Mouse (Mus musculus): Measurements from ENCODE around the gene Traf3ip2. TPM values are rescaled to one million over a fixed set of nuclear protein-coding genes. Genes with fewer than 3 reads are reported as not detected.

The Traf3ip2 gene
- polyA plus RNA-seq, 1 experiment from 2014 or later = 14.8 TPM

DNA sequence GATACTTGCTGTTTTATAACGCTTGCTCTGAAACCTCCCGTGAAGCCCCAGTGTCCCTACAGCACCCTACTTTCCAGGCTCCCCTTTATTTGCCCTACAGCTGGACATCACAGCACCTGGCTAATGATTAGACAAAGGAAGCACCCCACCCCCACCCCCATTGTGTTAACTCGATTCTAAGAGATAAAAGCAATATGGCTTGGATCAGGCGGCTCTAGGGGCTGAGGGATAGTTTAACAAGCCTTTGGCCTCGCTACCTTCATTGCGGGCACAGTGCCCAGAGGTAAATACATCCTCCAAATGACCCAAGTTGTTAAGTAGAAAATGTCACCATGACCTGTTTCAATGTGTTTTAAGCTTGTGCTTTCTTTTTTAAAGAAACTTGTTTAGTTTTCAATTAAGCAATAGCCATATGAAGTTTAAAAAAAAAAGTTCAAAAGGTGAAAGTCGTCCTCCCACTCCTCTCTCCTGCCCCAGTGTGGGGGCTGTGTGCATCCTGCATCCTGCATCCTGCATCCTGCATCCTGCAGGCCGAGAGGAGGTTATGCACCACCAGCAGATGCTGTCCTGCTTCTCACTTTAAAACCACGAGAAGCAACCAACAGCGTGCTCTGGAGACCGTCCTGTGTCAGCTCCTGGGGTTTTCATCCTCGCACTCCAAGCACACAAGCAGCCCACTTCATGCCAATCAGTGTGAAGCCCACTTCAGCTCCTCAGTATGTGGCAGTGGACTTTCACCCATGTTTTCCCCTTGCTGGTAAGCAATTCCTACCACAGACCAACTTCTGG lies 12.3 kb downstream of the Traf3ip2 start:
- WGBS = 56% methylated on average over 12 of the region's 12 CpGs
- H3K36me3 ChIP-seq (replicated peaks) = peaks cover 14% of the 10 kb centered on the region; the same call in 1 of the 2 replicates
- peak; percentile 8 for DNase-seq (ENCODE audit: low spot score)
- H3K27me3 ChIP-seq (replicated peaks; ENCODE audit: low read depth, poor library complexity, severe bottlenecking) = no peaks in the 10 kb centered on the region
- peaks cover 46% of the 10 kb centered on the region for H3K4me1 ChIP-seq
- peak overlapping the region; percentile 60 for H3K27ac ChIP-seq (replicated peaks)
- no peak overlapping the region for H3K4me3 ChIP-seq
- H3K9me3 ChIP-seq = no peaks in the 10 kb centered on the region

DNA sequence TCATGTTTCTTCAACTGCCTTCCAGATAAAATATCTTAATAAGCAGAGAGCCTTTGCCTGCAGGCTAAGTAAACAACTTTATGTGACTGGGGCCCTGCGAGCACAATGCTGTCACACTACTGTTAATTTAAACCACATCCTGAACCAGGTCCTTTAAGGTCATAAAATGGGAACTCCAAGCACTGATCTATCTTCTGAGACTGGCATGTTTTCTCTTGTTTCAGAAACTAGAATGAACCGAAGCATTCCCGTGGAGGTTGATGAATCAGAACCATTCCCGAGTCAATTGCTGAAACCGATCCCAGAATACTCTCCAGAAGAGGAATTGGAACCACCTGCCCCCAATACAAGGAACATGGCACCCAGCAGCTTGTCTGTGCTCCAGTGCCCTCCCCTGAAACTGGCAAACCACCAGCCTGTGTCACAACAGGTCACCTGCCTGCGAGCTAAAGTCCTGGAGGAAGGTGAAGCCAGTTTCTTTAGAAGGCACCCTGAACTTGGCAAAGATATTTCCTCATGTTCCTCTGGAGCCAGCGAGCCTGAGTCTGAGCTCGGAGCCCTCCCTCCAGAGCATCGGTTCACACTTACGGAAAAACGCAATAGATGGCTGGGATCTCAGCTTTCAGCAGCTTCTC lies 13.0 kb downstream of the Traf3ip2 start:
- Histone ChIP-seq H3K4me3 (no peak overlapping the region), H3K4me1 (peaks cover 53% of the 10 kb centered on the region), H3K36me3 (replicated peaks) (peaks cover 14% of the 10 kb centered on the region; the same call in 1 of the 2 replicates), H3K27ac (replicated peaks) (peak overlapping the region; percentile 60; the same call in 1 of the 2 replicates), H3K27me3 (replicated peaks; ENCODE audit: low read depth, poor library complexity, severe bottlenecking) (no peaks in the 10 kb centered on the region), H3K9me3 (no peaks in the 10 kb centered on the region)
- 60% methylated on average over 11 of the region's 11 CpGs for WGBS
- peak; percentile 11 for DNase-seq (ENCODE audit: low spot score)

- peak; percentile 8 for DNase-seq (ENCODE audit: low spot score)
- no peak overlapping the region for H3K4me3 ChIP-seq
- WGBS = 87% methylated on average over 12 of the region's 12 CpGs
- peaks cover 11% of the 10 kb centered on the region; the same call in 1 of the 2 replicates for H3K36me3 ChIP-seq (replicated peaks)
- H3K27ac ChIP-seq (replicated peaks) = peak overlapping the region; percentile 60; the same call in 1 of the 2 replicates
- no peaks in the 10 kb centered on the region for H3K9me3 ChIP-seq
- H3K4me1 ChIP-seq = peaks cover 59% of the 10 kb centered on the region
- no peaks in the 10 kb centered on the region for H3K27me3 ChIP-seq (replicated peaks; ENCODE audit: low read depth, poor library complexity, severe bottlenecking)
These were observed 13.6 kb downstream of the Traf3ip2 start for GRCm38 (mm10) chr10:39626376-39626775.

GRCm38 (mm10) chr10:39628799-39629517 lies 16.2 kb downstream of the Traf3ip2 start:
- 40% methylated on average over 10 of the region's 10 CpGs for WGBS
- H3K4me1 ChIP-seq = peaks cover 81% of the 10 kb centered on the region

GRCm38 (mm10) chr10:39629746-39630552 lies 17.2 kb downstream of the Traf3ip2 start:
- Histone ChIP-seq H3K9me3 (no peaks in the 10 kb centered on the region), H3K36me3 (replicated peaks) (peaks cover 7% of the 10 kb centered on the region), H3K27ac (replicated peaks) (peak overlapping the region; percentile 15), H3K4me1 (peaks cover 76% of the 10 kb centered on the region), H3K4me3 (no peak overlapping the region), H3K27me3 (replicated peaks; ENCODE audit: low read depth, poor library complexity, severe bottlenecking) (no peaks in the 10 kb centered on the region)
- WGBS = 67% methylated on average over 18 of the region's 18 CpGs
- no peak for DNase-seq (ENCODE audit: low spot score)

More at GRCm38 (mm10) chr10:39628799-39629517, 16.2 kb downstream of the Traf3ip2 start:
- H3K9me3 ChIP-seq = no peaks in the 10 kb centered on the region
- DNase-seq (ENCODE audit: low spot score) = peak; percentile 10
- H3K36me3 ChIP-seq (replicated peaks) = no peaks in the 10 kb centered on the region
- H3K27me3 ChIP-seq (replicated peaks; ENCODE audit: low read depth, poor library complexity, severe bottlenecking) = no peaks in the 10 kb centered on the region
- H3K27ac ChIP-seq (replicated peaks) = peak overlapping the region; percentile 48; the same call in 1 of the 2 replicates
- no peak overlapping the region for H3K4me3 ChIP-seq

GRCm38 (mm10) chr10:39630811-39631210 lies 18.1 kb downstream of the Traf3ip2 start:
- DNase-seq (ENCODE audit: low spot score) = no peak
- no peak overlapping the region for H3K4me3 ChIP-seq
- 45% methylated on average over 6 of the region's 6 CpGs for WGBS
- no peaks in the 10 kb centered on the region for H3K9me3 ChIP-seq
- peak overlapping the region; percentile 60; the same call in 1 of the 2 replicates for H3K27ac ChIP-seq (replicated peaks)
- H3K4me1 ChIP-seq = peaks cover 67% of the 10 kb centered on the region
- peaks cover 15% of the 10 kb centered on the region for H3K36me3 ChIP-seq (replicated peaks)
- no peaks in the 10 kb centered on the region for H3K27me3 ChIP-seq (replicated peaks; ENCODE audit: low read depth, poor library complexity, severe bottlenecking)

DNA sequence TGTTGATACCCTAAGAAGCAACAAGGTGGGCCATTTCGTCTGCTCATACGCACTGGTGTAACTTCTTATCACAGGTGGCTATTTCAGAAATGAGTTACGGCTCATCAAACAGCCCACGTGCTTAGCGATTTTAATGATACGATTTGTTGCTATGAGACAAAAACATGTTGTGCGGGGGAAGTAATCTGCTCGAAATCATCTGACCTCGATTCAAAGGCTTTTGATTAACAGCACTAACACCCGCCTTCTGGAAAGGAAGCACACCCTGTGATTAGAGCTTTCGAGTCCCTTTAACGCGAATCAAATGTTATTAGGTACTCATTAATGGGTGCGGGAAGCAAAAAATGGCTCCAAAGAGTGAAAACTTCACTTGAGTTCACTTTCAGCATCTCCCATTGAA lies 18.9 kb downstream of the Traf3ip2 start:
- no peaks in the 10 kb centered on the region for H3K9me3 ChIP-seq
- H3K4me1 ChIP-seq = peaks cover 59% of the 10 kb centered on the region
- no peak overlapping the region for H3K27ac ChIP-seq (replicated peaks)
- no peaks in the 10 kb centered on the region for H3K27me3 ChIP-seq (replicated peaks; ENCODE audit: low read depth, poor library complexity, severe bottlenecking)
- no peak overlapping the region for H3K4me3 ChIP-seq
- H3K36me3 ChIP-seq (replicated peaks) = peaks cover 17% of the 10 kb centered on the region
- 81% methylated on average over 14 of the region's 14 CpGs for WGBS
- DNase-seq (ENCODE audit: low spot score) = no peak

DNA sequence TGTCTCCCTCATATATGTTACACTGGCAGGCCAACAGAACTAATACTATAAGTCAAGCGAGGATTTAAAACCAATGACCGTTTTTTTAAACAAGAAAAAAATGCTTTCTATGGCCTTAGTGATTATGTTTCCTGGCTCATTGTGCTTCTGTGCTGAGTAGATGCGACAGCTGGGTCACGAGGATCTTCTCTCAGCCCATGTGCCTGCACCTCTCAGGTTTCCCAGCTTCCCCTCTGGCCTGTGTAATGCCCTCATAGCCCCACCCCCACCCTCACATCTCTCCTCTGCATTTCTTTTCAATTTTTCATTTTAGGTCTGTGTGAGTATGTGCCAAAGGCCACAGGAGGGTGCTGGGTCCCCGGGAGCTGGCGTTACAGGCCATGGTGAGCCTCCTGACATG lies 20.6 kb downstream of the Traf3ip2 start:
- Histone ChIP-seq H3K27ac (replicated peaks) (peak overlapping the region; percentile 67), H3K36me3 (replicated peaks) (peaks cover 26% of the 10 kb centered on the region), H3K27me3 (replicated peaks; ENCODE audit: low read depth, poor library complexity, severe bottlenecking) (no peaks in the 10 kb centered on the region), H3K9me3 (no peaks in the 10 kb centered on the region), H3K4me3 (no peak overlapping the region), H3K4me1 (peaks cover 70% of the 10 kb centered on the region)
- DNase-seq (ENCODE audit: low spot score) = peak; percentile 52
- 57% methylated on average over 6 of the region's 6 CpGs for WGBS

GRCm38 (mm10) chr10:39634423-39635101 lies 21.8 kb downstream of the Traf3ip2 start:
- Histone ChIP-seq H3K4me3 (no peak overlapping the region), H3K4me1 (peaks cover 73% of the 10 kb centered on the region), H3K27ac (replicated peaks) (0 out of 2 replicates have a peak overlapping the region, but pooled peaks have one; percentile 37), H3K9me3 (no peaks in the 10 kb centered on the region), H3K36me3 (replicated peaks) (peaks cover 26% of the 10 kb centered on the region), H3K27me3 (replicated peaks; ENCODE audit: low read depth, poor library complexity, severe bottlenecking) (no peaks in the 10 kb centered on the region)
- no peak for DNase-seq (ENCODE audit: low spot score)
- 92% methylated on average over 13 of the region's 13 CpGs for WGBS

- Histone ChIP-seq H3K27ac (replicated peaks) (peak overlapping the region; percentile 84), H3K27me3 (replicated peaks; ENCODE audit: low read depth, poor library complexity, severe bottlenecking) (no peaks in the 10 kb centered on the region), H3K36me3 (replicated peaks) (peaks cover 32% of the 10 kb centered on the region), H3K9me3 (no peaks in the 10 kb centered on the region), H3K4me3 (peak overlapping the region; percentile 30), H3K4me1 (peaks cover 67% of the 10 kb centered on the region)
- WGBS = 22% methylated on average over 3 of the region's 3 CpGs
- DNase-seq (ENCODE audit: low spot score) = peak; percentile 71
These were observed 26.1 kb downstream of the Traf3ip2 start for GRCm38 (mm10) chr10:39638862-39639261.

DNA sequence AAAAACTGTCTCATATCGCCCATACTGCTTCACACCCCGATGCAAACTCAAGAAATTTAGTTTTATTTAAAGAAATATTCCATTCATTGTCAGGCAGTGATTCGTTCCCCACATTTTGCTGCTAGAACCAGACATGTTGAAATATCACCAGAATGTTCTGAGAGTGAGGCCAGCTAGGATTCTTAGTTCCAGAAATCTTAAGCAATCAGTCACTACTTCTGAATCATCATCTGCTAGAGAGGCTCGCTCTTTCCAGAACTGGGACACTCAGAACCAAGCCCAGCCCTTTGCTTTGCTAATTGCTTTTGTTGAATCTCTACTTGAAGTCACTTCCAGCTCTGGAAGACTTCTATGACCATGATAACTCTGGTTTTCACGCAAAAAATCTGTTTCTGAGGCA lies 27.0 kb downstream of the Traf3ip2 start:
- peak overlapping the region; percentile 84 for H3K27ac ChIP-seq (replicated peaks)
- no peaks in the 10 kb centered on the region for H3K27me3 ChIP-seq (replicated peaks; ENCODE audit: low read depth, poor library complexity, severe bottlenecking)

More for the DNA sequence above, 27.0 kb downstream of the Traf3ip2 start:
- Histone ChIP-seq H3K36me3 (replicated peaks) (peaks cover 27% of the 10 kb centered on the region), H3K4me1 (peaks cover 62% of the 10 kb centered on the region), H3K9me3 (no peaks in the 10 kb centered on the region), H3K4me3 (peak overlapping the region; percentile 30; the same call in 1 of the 2 replicates)
- no peak for DNase-seq (ENCODE audit: low spot score)
- WGBS = 82% methylated on average over 5 of the region's 5 CpGs
